23 mouse cellular contexts compared by ENCODE assay signal in the genomic region with DNA sequence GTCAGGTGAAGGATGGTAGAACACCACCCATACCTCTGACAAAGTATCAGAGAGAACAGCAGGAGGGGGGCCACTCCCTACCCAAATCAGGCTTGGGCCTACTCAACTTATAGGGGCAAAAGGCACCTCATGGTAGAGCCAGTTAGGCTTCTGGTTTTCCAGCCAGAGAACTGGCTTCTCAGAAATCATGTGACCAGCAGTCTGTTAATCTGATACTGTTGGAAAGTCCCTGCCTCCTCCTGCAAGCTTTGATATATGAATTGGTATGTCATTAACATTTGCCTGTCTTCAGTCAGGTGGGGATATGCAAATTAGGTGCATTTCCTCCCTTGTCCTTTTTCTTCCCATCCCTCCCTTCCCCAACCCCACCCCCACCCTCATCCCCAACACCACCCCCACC.
"Had no signal": no experiment of that assay in that cellular context is flagged by ENCODE, and none has a peak within 500 bp of the region (broad histone marks: within the 10 kb centered on the region; RNA-seq: fewer than 3 reads in every experiment).

No protein-coding gene starts in this region.

- H3K4me3 ChIP-seq: kidney, embryonic 15.5 days; layer of hippocampus, adult 2 months; left cerebral cortex, adult 2 months; limb, embryonic 12.5 days; limb, embryonic 15.5 days; midbrain, embryonic 12.5 days; midbrain, embryonic 15.5 days; neural tube, embryonic 13.5 days; stomach, embryonic 15.5 days had no signal

- ATAC-seq: liver, postnatal 0 days; lung, postnatal 0 days; midbrain, embryonic 15.5 days had no signal

- H3K4me2 ChIP-seq: kidney, embryonic 15.5 days; limb, embryonic 12.5 days; limb, embryonic 15.5 days; liver, embryonic 11.5 days; lung, embryonic 14.5 days; midbrain, embryonic 12.5 days; midbrain, embryonic 15.5 days; neural tube, embryonic 13.5 days; stomach, embryonic 15.5 days had no signal

- H3K9ac ChIP-seq: kidney, embryonic 15.5 days; limb, embryonic 12.5 days; limb, embryonic 15.5 days; liver, embryonic 14.5 days; liver, postnatal 0 days; lung, embryonic 14.5 days; midbrain, embryonic 12.5 days; midbrain, embryonic 15.5 days; neural tube, embryonic 13.5 days; stomach, embryonic 15.5 days had no signal

- H3K36me3 ChIP-seq: kidney, embryonic 15.5 days; limb, embryonic 12.5 days; limb, embryonic 15.5 days; midbrain, embryonic 12.5 days; midbrain, embryonic 15.5 days; neural tube, embryonic 13.5 days; stomach, embryonic 15.5 days had no signal

- H3K27me3 ChIP-seq: kidney, embryonic 15.5 days; limb, embryonic 15.5 days; midbrain, embryonic 12.5 days; midbrain, embryonic 15.5 days; neural tube, embryonic 13.5 days; stomach, embryonic 15.5 days had no signal

- H3K9me3 ChIP-seq: kidney, embryonic 15.5 days; limb, embryonic 12.5 days; limb, embryonic 15.5 days; midbrain, embryonic 12.5 days; midbrain, embryonic 15.5 days; neural tube, embryonic 13.5 days; stomach, embryonic 15.5 days had no signal

- H3K4me1 ChIP-seq: kidney, embryonic 15.5 days; limb, embryonic 12.5 days; limb, embryonic 15.5 days; midbrain, embryonic 12.5 days; midbrain, embryonic 15.5 days; neural tube, embryonic 13.5 days; stomach, embryonic 15.5 days had no signal

- DNase-seq: kidney, postnatal 25 days; layer of hippocampus, adult 9-11 months; layer of hippocampus, postnatal 36 days; left cerebral cortex, postnatal 4 days; liver, postnatal 0 days; lung, embryonic 14.5 days; retina, postnatal 1 day; right cerebral cortex, postnatal 25 days; spleen, adult 18-20 months; thymus, postnatal 36 days had no signal

- H3K27ac ChIP-seq: kidney, embryonic 15.5 days; layer of hippocampus, adult 2 months; left cerebral cortex, adult 2 months; limb, embryonic 12.5 days; limb, embryonic 15.5 days; liver, embryonic 14.5 days; macrophage; midbrain, embryonic 12.5 days; midbrain, embryonic 15.5 days; neural tube, embryonic 13.5 days; stomach, embryonic 15.5 days had no signal
